Mouse (Mus musculus): Measurements from ENCODE around the gene Pir.

The Pir gene

GRCm38 (mm10) chrX:164269285-164269761 is at the start of gene Pir:
Gene Pir (plus strand): TSS chrX:164269371.
- DNase-seq (ENCODE audit: low read depth, low spot score) = no peak

DNA sequence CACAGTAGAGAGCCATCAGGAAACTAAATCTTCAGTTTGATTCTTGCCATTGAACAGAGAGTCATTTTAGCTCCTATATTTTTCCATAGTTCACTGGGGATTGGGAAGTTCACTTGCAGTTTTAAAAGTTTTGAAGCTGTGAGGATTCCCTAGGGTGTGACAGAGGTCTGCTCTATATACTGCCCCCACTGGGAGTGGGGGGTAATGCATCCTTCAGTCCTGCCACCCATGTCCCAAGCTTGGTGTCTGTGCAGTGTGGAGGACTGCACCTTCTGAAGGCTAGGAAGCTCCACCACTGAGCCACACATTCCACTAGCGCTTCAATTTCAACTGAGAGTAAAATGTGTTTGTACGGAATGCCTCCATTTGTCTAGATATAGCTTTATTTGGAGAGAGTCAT is 47.2 kb upstream of the Pir start:
- DNase-seq (ENCODE audit: low read depth, low spot score) = peak; percentile 8

DNA sequence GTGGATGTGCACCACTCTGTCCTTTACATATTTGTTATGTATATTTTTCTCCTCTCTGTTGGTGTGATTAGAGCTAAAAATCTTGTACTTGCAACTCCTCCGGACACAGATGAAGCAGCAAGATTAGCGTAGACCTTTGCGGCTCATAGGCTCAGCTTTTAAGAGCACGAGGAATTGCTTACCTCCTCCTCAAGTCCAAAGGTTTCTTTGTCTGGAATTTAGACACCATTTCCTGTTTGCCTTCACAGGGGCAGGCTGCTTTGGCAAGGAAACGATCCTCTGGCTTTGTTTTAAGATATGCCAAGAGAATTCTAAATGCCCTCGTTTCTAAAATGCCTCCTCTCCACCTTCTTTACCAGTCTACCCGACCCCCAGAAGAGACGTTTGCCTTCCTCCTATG is 35.8 kb upstream of the Pir start:
- DNase-seq (ENCODE audit: low read depth, low spot score) = no peak

- peak; percentile 8 for DNase-seq (ENCODE audit: low read depth, low spot score)
These were observed 23.5 kb upstream of the Pir start for GRCm38 (mm10) chrX:164245714-164246113.

DNA sequence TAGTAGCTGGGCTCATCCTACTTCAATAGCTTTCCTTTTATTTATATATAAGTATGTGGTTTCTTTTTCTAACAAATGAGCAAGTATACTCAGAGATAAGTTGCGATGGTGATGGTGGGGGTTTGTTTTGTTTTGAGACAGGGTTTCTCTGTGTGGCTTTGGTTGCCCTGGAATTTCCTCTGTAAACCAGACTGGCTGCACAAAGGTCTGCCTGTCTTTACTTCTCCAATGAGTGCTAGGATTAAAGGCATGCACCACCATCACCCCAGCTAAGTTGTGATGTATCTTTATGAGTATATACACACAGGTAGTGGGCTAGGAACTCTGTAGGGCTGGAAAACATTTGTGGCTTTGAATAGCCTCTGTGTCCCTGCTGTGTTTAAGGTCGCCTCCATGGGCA is 22.4 kb upstream of the Pir start:
- DNase-seq (ENCODE audit: low read depth, low spot score) = no peak

DNA sequence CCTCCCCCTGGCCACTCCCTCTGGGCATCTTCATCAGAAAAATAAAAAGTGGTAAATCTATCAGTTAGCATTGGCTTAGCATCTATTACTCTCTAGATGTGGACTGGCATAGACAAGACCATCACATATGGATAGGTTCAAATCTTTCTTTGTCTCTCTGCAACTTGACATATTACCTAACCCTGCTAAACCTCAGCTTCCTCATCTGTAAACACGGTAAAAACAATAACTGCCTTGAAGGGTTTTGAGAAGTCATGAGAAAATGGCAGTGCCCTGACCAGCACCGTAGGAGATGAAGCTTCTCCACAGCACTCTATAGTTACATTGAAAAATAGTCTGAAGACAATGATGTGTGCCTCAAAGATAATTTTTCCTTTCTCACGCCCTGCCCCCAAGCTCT is 12.6 kb upstream of the Pir start:
- DNase-seq (ENCODE audit: low read depth, low spot score) = no peak

DNA sequence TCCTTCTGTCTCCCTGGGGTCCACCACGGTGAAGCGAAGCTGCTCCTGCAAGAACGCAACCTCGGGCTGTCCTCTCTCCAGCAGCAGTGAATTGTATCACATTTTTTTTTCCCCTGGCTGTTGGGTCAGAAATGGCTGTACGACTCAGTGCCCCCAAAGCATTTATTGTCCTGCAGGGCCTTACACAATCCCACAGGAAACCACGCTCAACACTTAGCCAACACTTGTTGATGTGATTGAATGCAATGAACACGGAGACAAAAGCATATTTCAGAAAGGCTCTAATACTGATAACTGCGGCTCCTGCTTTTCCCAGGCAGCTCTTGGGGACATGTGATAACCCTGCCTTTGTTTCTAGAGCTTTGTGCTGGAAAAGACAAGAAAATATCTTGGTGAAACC is 11.1 kb upstream of the Pir start, which contains the start of gene Bmx:
Bmx (minus strand) TSS at position 137 of the 400 bp plus-strand sequence.
- no peak for DNase-seq (ENCODE audit: low read depth, low spot score)

DNA sequence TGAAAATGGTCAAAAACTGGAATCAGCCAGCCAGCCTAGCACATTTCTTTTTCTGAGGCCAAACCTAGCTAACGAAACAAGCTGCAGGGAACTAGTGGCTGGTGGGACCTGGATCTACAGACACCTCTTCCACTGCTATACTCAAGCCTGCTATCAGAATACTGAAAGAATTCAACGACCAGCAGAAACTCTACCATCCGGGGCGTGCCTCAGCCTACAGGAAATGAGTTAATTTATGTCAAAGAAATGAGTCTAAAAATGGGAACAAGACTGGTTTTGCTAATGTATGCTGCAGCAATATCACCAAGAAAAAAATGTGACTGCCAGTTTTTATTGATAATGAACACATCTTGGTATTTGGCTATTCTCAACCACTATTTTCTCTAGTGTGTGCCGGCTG is 10.5 kb upstream of the Pir start:
- DNase-seq (ENCODE audit: low read depth, low spot score) = no peak

GRCm38 (mm10) chrX:164262286-164262685 is 6.9 kb upstream of the Pir start:
- no peak for DNase-seq (ENCODE audit: low read depth, low spot score)

DNA sequence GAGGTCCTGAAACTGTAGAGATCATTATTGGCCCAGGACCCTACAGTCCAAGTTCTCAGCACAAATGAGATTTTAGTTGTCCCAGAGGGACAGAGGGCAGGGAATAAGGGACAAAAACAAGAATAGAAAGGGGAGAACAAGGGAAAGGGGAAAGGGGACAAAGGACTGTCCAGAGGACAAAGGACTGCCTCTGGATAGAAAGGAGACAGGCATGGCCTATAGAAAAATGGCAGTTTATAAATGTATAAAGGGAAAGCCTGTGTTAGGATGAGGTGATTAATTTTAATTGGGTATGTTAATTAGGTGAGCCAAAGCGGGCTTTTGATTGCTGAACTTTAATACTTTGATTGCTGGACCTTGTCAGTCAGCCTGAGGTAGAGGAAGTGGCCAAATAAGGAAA is 4.3 kb upstream of the Pir start:
- DNase-seq (ENCODE audit: low read depth, low spot score) = no peak

DNA sequence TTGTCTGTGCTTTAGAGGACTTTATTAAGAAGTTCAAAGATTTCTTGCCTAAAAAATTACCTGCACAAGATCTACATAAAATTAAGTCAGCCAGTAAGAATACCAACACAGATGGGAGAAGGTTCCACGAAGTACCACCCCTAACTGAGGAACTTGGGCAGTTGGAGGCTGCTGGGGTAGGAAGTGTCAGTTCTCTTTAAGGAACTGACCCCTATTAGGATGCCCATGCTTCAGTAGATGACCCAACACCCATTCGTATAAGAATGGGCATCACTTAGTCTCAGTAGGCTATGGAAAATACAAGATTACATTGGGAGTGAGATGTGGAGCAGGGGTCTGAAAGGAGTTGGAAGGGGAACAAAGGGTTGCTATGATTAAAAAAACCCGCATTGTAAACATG is 1.4 kb downstream of the Pir start:
- no peak for DNase-seq (ENCODE audit: low read depth, low spot score)

GRCm38 (mm10) chrX:164275536-164275935 is 6.4 kb downstream of the Pir start:
- DNase-seq (ENCODE audit: low read depth, low spot score) = no peak

DNA sequence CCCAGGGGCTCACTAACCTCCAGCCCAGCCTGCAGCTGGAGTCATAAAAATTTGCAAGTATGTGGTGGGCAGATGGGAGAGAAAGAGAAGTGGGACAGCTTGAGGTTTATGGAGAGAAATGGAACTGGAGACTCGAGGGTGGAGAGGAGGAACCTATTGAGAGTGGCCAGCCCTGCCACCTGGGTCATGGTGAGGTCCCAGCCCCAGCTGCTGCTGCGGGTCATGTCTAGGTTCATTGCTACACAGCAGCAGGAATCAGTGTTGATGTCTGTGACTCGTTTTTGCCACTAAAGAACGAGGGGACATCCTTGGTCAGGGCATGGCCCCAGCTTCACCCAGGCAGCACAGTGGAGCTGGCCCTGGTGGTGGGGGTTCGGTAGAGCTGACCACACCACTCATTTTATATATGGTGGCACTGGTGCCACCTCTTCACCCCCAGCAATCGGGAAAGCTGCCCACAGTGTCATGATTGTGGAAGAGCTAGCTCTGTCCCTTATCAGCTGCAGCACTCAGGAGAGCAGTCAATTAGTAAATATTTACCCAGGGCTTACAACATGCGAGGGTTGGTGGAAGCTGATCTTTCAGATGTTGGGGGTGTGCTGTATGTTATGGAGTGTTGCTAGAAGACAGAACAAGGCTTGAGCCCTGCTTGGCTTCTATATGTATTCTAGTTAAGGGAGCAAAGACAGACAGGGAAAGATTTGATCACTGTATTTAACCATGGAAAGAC is 11.9 kb downstream of the Pir start:
- no peak for DNase-seq (ENCODE audit: low read depth, low spot score)

DNA sequence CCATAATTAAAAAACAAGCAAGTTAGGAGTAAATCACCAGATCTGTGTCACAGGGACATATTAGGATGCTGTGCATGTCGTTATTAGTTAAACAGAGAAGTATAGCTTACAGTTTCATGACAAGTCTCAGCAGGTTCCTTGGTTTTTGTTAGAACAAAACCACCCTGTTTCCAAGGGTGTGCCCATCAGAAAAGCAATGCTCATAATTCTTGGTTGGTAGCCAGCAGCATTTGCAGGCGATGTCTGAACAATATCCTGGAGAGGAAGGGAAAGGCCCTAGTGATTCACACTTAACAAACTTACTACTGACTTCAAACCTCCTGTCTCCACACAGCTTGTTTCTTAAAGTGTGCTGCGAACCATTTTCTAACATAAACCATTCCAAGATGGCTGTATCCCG is 14.6 kb downstream of the Pir start:
- no peak for DNase-seq (ENCODE audit: low read depth, low spot score)

DNA sequence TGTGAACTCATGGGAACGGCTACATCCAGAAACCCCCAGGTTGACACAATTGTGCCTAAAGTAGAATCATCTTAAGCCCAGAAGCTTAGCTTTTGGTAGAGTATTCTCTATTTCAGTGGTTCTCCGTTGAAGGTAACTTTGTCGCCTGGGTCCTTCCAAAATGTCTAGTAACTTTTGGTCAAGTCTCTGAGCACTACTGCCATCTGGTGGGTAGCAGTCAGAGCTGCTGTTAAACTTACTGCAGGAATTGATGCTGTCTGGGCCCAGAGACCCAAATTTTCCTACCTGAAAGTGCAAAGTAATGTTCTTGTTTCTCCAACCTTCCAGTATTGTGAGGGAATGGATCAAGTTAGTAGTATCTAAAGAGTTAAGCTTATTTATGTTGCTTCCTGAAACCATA is 17.9 kb downstream of the Pir start:
- DNase-seq (ENCODE audit: low read depth, low spot score) = peak; percentile 1

DNA sequence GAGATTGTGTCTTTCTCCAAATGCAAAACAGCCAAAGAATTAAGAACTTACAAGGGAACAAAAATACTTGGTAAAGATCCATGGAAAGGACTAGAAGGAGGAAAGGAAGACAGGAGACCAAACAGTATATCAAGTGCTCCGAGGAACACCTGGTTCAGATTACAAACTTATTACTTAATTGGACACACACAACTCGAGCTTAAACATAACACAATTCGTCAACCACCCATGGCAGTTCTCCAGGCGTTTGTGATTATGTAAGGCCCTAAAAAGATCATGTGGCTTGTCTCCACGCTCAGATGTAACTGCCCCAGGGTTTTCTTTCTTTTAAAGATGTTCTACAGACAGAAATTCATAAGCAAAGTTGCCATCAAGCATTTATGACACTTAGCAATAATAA is 22.0 kb downstream of the Pir start:
- no peak for DNase-seq (ENCODE audit: low read depth, low spot score)

DNA sequence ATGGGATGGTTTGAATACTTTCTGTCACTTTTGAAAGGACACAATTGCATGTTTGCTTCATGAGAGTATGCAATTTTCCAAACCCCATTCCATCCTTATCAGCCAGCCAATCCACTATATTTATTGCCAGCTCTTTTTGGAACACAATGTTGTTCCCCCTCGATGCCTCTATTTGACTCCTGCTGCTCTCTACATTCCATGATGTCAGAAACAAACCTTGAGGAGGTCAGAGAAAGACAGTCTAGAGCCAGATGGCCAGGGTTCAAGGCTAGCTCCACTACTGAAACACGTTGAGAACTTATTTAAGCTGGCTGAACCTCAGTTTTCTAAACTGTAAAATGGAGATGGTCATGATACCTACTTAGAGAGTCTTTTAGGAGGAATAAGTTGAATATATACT is 37.1 kb downstream of the Pir start:
- no peak for DNase-seq (ENCODE audit: low read depth, low spot score)

- no peak for DNase-seq (ENCODE audit: low read depth, low spot score)
These were observed 44.7 kb downstream of the Pir start for GRCm38 (mm10) chrX:164313876-164314275.

- peak; percentile 14 for DNase-seq (ENCODE audit: low read depth, low spot score)
These were observed 49.4 kb downstream of the Pir start for GRCm38 (mm10) chrX:164318554-164318953.

DNA sequence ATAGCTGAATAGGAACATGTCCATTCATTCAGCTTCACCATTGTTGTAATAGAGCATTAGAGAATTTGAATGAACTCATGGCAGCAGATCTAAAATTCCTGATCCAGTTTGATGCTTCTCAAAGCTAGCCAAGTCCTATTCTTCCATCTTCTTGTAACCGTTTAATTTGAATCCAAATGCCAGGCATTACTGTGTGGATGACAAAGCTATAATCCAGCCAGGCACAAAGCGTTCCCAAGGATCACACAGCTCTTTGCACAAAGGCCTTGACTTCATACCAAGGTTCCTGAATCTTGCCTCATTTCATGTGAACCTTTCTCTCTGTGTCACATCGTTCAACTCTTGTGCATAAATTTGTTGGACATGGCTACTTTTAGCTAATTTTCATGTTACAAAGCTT is 50.9 kb downstream of the Pir start:
- DNase-seq (ENCODE audit: low read depth, low spot score) = no peak

DNA sequence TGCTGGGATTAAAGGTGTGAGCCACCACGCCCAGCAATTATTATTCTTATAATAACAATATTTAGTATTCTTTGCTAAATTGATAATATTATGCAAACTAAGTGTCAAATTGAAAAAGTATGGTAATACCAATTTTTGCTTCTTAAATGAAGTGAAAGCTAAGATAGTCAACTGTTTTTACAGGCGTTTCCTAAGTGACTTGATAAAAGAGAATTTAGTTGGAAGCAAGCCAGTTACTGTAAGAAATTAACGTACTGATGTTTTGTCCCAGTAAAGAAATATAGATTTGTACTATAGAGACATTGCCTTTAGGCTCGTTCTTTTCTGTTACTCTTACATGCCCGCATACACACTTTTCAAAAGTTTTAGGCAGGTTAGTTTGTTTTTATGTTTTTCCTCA is 53.3 kb downstream of the Pir start:
- no peak for DNase-seq (ENCODE audit: low read depth, low spot score)

GRCm38 (mm10) chrX:164323391-164323913 is 54.3 kb downstream of the Pir start:
- peak; percentile 1 for DNase-seq (ENCODE audit: low read depth, low spot score)

DNA sequence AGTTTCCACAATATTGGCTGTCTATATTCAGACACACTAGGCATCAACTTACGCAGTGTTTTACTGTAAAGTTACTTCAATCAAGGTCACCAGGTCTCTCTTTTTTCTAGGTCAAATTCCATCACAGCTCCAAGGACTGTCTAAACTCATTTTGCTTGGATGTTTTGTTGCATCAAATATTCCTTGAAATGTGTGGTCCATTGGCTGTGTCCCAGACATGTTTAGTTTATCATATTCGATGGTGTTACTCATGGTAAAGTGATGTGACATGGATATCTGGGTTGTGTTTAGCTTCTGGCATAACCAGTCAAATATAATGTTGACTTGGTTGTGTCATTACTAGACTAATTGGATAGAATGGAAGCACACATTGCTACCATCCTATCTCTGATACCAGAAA is 61.2 kb downstream of the Pir start:
- DNase-seq (ENCODE audit: low read depth, low spot score) = no peak

- DNase-seq (ENCODE audit: low read depth, low spot score) = no peak
These were observed 61.6 kb downstream of the Pir start for GRCm38 (mm10) chrX:164330766-164331165.
